Mouse (Mus musculus) embryo, embryonic 11.5 days (tissue): ENCODE measurements around the gene Snx32.

ENCODE experiments used
- DNase-seq: peaks from one replicate; pipeline ENCODE4 v3.0.0-alpha.2; 2012; ENCODE audit warnings: low read depth, low spot score

The Snx32 gene

GRCm38 (mm10) chr19:5483386-5484359 is 26.7 kb downstream of the Snx32 start:
- DNase-seq: no peak

GRCm38 (mm10) chr19:5481398-5481797 is 28.9 kb downstream of the Snx32 start:
- DNase-seq: no peak

DNA sequence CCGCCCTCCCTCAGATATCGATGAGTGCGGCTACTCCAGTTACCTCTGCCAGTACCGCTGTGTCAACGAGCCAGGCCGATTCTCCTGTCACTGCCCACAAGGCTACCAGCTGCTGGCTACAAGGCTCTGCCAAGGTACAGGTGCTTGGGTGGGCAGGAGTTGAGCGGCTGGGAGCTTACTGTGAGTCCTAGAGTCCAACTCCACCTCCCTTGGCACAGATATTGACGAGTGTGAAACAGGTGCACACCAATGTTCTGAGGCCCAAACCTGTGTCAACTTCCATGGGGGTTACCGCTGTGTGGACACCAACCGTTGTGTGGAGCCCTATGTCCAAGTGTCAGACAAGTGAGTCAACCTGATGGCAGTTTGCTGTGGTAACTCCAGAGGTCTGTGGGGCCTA is 30.3 kb downstream of the Snx32 start:
- DNase-seq: no peak

DNA sequence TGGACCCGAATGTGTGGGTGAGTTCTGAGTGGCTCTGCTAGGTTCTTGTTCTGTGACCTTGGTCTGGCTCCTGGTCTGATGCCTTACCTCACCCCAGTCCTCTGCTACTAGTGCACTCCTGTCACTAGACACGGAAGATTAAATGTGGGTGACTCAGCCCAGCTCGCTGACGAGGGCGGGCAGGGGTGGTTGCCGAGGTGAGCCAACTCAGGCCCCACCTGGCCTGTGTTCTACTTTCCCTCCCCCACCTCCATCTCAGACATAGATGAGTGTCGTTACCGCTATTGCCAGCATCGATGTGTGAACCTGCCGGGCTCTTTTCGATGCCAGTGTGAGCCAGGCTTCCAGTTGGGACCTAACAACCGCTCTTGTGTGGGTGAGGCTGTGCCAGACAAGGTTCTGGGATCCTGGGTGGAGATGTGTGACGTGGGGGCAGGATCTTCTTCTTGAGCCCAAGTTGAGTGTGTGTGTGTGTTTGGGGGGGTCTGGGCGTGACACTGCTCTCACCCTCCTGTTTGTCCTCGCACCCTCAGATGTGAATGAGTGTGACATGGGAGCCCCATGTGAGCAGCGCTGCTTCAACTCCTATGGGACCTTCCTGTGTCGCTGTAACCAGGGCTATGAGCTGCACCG is 32.6 kb downstream of the Snx32 start:
- no peak for DNase-seq

DNA sequence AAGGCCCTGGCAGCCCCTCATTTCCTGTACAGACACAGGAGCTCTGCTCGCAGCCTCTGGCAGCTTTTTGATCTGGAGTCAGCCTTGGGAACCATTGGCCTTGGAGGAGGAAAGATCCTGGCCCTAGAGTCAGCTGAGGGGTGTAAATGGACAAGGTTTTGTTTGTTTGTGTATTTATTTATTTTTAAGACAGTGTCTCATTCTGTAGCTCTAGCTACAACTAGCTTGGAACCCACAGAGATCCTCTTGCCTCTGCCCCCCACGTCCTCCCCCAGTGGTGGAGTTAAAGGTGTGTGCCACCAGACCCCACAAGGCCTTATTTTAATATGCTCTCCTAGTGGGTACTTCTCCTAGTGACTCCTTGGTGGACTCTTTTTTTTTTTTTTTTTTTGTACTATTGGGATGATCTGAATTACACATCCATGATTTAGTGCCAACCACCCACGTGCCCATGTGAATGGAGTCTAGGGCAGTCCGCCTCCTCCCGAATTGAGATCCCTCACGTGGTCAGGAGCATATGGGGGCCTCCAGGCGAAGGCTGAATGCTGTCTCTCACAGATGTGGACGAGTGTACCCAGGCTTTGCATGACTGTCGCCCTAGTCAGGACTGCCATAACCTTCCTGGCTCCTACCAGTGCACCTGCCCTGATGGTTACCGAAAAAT is 33.2 kb downstream of the Snx32 start:
- DNase-seq: no peak

- DNase-seq: no peak
These were observed 35.1 kb downstream of the Snx32 start for GRCm38 (mm10) chr19:5475069-5475714.

DNA sequence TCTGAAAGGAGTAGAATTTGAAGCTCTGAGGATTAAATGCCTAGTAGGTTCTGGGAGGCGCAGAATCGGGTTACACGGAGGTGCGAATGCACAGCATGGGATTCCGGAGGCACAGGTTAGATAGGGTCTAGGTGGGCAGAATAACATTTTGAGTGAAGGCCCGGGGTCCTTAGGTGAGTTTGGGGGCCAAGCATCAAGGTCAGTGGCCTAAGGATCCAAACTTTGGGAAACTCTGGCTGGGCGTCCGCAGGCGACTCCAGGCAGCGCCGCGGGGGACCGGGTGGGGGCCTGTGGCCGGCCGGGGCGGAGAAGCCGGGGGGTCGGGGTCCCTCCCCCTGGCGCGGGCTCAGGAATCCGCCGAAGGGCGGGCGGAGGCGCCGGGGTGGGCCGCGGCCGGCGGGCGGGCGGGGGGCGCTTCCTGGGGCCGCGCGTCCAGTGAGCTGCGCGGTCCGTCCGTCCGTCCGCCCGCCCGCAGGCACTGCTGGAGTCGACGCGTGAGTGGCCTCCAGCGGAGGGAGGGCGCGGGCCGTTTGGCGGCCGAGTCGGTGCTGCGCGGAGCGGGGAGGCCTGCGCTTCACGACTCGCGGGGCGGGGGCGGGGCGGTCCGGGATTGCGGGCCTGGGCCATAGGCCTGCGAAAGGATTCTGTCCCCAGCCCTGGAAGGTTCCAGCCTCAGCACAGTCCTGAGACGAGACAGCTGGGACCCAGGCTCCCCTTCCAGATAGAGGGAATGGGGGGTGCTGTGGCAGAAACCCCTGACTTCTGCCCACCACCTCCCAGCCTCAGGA is 35.9 kb downstream of the Snx32 start:
- no peak for DNase-seq

- DNase-seq: peak; percentile 61
These were observed 36.6 kb downstream of the Snx32 start, which contains the start of gene Efemp2 for GRCm38 (mm10) chr19:5473720-5474119. TSS of gene Efemp2 (plus strand) at chr19:5473954.

DNA sequence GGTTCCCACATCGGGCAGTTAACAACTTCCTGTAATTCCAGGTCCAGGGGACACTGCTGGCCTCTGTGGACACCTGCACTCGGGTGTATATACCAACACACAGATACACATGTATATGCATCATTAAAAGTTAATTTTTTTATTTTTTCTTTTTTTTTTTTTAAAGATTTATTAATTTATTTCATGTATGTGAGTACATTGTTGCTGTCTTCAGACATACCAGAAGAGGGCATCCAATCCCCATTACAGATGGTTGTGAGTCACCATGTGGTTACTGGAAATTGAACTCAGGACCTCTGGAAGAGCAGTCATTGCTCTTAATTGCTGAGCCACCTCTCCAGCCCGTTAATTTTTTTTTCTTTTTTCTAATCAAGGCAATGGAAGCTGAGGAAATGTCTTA is 37.5 kb downstream of the Snx32 start:
- no peak for DNase-seq

DNA sequence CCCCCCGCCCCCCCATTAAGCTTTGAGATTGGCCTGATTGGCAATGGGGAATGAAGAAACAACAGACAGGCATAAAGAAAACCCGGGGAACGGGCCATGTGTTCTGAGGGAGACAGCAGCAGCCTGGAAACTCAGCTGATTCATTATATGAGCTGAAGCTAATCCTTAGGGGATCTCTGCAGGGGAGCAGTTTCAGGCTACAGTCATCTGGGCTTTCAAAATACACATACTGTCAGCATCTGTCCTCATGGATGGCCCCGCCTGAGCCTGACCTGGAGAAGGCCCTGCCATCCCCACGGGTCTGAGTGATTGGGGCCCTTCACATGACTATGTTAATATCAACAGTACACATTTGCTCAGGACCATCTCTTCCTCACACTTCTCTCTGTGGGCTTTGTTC is 38.5 kb downstream of the Snx32 start:
- DNase-seq: no peak

DNA sequence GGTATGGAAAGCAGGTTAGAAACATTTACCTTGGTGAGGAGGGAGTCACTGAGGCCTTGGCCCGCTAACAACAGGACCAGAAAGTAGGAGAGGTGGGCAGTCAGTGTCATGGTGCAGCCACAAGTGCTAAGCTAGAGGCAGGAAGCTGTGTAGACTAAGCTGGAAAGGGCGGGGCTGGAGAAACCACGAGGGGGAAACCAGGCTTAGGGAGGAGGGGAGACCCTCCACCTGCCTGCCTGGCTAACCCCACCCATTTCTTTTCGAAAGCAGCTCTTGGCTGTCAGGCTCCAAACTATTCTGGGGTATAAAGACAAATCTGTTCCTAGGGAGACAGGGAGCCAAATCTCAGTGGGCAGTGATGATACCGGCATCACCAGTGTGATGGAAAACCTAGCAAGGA is 42.0 kb downstream of the Snx32 start, which contains the start of gene Ctsw:
TSS of gene Ctsw (minus strand) at position 134 of the 400 bp plus-strand sequence.
- no peak for DNase-seq

DNA sequence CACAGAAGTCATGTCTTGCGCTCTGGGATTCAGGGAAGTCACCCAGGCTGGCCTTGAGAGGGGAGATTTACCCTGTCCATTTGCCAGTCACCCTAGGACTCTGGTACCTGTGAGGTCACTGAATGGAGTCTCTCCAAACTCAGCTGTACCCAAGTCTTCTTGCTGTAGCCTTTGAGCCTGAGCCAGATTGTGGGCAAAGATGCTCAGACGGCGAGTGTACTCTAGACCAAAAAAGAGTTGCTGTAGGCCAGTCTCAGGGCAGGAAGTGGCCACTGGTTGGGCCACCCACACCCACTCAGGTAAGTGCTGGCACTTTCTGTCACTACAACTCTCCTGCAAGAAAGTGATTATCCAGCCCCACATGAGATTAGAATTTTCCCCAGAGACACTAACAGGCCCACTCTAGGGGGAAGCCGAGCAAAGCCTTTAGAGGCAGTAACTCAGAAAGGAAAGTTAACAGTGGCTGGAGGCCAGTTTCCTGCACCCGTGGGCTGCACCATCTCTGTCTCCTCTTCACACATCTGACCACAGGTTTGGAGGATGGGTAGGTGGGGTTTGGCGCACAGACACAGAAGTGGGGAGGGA is 43.3 kb downstream of the Snx32 start:
- no peak for DNase-seq

DNA sequence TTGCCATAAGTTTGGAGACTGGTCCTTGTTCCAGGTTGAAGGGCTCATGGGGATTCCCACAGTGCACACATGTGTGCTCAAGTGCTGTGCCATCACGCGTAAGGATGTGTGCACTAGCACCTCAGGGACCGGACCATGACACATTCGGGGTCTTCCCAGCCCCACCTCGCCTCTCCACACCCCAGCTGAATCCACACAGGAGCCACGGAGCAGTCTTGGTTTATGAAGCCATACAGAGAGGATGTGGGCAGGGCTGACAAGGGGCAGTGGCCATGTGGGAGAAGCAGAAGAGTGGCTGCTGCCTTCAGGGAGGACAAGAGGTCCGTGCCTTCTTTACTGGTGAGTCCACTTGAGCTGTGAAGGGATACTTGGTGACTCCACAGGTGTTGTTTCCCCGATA is 45.3 kb downstream of the Snx32 start:
- DNase-seq: no peak

DNA sequence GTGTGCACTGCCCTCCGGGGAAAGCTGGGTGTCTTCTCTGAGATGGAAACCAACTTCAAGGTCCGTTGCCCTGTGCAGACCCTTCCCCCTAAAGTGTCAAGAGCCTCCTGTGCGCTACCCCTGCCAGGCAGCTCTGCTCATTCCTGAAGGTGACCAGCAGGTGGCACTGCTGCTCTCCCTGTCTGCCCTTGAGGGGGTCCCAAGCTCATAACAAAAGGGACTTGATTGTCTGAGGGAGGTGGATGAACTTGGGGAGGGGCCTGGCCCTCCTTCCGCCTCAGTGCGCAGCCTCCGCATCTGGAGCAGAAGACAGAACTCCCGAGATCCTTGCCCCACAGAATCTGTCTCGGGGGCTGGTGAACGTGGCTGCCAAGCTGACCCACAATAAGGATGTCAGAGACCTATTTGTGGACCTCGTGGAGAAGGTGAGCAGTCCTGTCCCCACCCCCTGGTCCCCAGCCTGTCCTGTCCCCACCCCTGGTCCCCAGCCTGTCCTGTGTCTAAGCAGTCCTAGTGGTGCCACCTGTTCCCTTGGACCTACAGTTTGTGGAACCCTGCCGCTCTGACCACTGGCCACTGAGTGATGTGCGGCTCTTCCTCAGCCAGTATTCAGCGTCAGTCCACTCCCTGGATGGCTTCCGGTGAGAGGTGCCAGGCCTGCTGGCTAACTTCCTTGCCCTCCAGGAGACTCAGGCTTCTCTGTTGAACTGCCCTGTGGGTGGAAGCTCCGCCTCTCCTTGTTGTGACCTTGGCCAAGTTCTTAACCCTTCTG is 46.4 kb downstream of the Snx32 start:
- peak; percentile 74 for DNase-seq

- no peak for DNase-seq
These were observed 47.1 kb downstream of the Snx32 start for GRCm38 (mm10) chr19:5463212-5463611.

GRCm38 (mm10) chr19:5461411-5461810 is 48.9 kb downstream of the Snx32 start:
- DNase-seq: no peak

DNA sequence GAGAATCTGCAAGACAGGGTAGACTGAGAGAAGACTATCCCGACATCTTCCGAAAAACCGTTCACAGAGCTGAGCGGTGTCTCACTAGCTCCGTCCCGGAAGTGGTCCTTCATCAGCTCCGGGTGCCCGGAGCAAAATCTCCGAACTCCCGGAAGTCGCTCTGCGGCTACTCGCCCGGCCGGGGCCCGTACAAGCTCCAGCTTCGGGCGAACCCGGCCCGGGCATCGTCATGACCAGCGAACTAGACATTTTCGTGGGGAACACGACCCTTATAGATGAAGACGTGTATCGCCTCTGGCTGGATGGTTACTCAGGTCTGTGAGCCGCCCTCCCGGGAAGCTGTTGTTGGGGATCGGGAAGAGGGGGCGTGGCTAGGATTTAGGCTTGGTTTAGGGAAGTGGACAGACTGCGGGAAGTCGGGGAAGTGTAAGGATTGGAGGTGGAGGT is 49.9 kb downstream of the Snx32 start, which contains the start of gene Fibp:
TSS of gene Fibp (plus strand) at position 151 of the 447 bp plus-strand sequence.
- peak; percentile 78 for DNase-seq

GRCm38 (mm10) chr19:5459896-5460295 is 50.4 kb downstream of the Snx32 start:
- no peak for DNase-seq

DNA sequence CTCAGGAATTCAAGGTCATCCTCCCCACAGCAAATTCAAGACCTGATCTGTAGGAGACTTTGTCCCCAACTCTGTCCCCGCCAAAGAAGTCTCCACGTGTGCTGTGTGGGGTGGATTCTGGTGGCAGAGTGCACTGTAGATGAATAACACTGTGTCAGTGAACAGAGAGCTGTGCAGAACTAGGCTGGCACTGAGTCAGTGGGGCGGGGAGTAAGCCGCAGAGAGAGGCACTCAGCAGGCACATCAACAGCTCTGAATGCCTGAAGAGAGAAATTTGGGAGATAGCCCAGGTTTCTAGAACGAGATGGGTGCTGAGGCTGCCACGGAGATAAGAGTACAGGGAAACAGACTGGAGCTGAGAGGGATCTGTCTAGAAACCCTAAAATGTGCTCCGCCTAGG is 51.3 kb downstream of the Snx32 start:
- no peak for DNase-seq
